Mouse (Mus musculus) liver, embryonic 14.5 days (tissue): ENCODE measurements around the gene Wfdc17.

ENCODE experiments used
- CTCF ChIP-seq: IDR thresholded peaks from 2 replicates; pipeline ENCODE4 v1.5.1; 2016; ENCODE audit warnings: antibody characterized with exemption, low read depth, control low read depth
- EP300 ChIP-seq: IDR thresholded peaks from 2 replicates; pipeline ENCODE4 v1.6.1; 2016; ENCODE audit warnings: antibody characterized with exemption, low read depth

- TF ChIP-seq CTCF = no peak
- no peak for TF ChIP-seq EP300
Observed at GRCm38 (mm10) chr11:83731116-83731515, 27.3 kb downstream of the Wfdc17 start.
